Mouse (Mus musculus) olfactory bulb, adult 2 months (tissue): ENCODE data around the gene Ssmem1. TPM values are rescaled to one million over a fixed set of nuclear protein-coding genes. Genes with fewer than 3 reads are reported as not detected.

Experiments used
- H3K27ac ChIP-seq: fragments of 200-500 bp; 2 replicates; pipeline ENCODE4 v1.5.1; 2012; ENCODE audit warnings: low read depth, low read length; ENCODE audit not compliant: insufficient read depth
- H3K4me1 ChIP-seq: fragments of 200-500 bp; 2 replicates; pipeline ENCODE4 v1.6.1; 2012; ENCODE audit warnings: low read length; ENCODE audit not compliant: control insufficient read depth, insufficient read depth
- H3K4me3 ChIP-seq: fragments of 200-500 bp; 2 replicates; pipeline ENCODE4 v1.5.1; 2012; ENCODE audit warnings: mild to moderate bottlenecking, low read depth, low read length, moderate library complexity; ENCODE audit not compliant: insufficient read depth
- CTCF ChIP-seq: fragments of 200-500 bp; IDR thresholded peaks from 2 replicates; pipeline ENCODE4 v1.5.1; 2012; ENCODE audit warnings: low read depth, mild to moderate bottlenecking, low read length, moderate library complexity; ENCODE audit not compliant: insufficient read depth
- POLR2A ChIP-seq: fragments of 200-500 bp; IDR thresholded peaks from 2 replicates; pipeline ENCODE4 v1.6.1; 2012; ENCODE audit warnings: mild to moderate bottlenecking, low read depth, low read length, moderate library complexity; ENCODE audit not compliant: insufficient read depth
- WGBS: fragments of 180-500 bp; shearing (Covaris S2); methylation state at CpG from one replicate; pipeline ENCODE4 v1.1.7; 2018; 5-methylcytosine and 5-hydroxymethylcytosine counted together
- polyA plus RNA-seq: library from polyadenylated mRNA; stranded (reverse); fragments of >200 nt; gene quantifications from 2 replicates; pipeline ENCODE4 v1.2.4, GENCODE M21; 2012; ENCODE audit warnings: low replicate concordance; ENCODE audit not compliant: missing spikeins, insufficient read depth, insufficient read length

Gene Ssmem1
- polyA plus RNA-seq, 1 experiment = not detected

DNA sequence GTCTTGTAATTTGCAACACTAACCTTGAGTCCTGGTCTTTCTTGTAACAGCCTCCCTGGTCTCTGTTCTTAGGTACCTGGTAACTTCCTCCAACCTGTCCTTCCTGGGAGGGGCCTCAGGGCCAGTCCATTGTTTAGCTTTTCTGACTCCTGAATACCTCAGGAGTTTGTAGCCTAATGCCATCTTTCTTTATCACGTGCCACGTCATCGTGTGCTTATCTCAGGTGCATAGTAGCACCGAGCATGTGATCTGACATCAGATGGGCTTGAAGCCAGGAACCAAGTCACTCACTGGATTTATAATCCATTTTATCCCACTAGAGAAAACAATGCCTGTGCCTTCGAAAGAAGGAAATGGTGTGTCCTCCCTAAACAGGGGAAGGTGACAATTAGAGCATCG is 53.9 kb downstream of the Ssmem1 start:
- 86% methylated on average over 6 of the region's 6 CpGs for WGBS
- no peak for TF ChIP-seq CTCF
- no peak for TF ChIP-seq POLR2A
- no peak overlapping the region for H3K27ac ChIP-seq

GRCm38 (mm10) chr6:30564051-30564450 is 54.4 kb downstream of the Ssmem1 start:
- 93% methylated on average over 6 of the region's 6 CpGs for WGBS

More for the DNA sequence above, 53.9 kb downstream of the Ssmem1 start:
- Histone ChIP-seq H3K4me1 (no peaks in the 10 kb centered on the region), H3K4me3 (no peak overlapping the region)

GRCm38 (mm10) chr6:30568069-30568468 is 58.4 kb downstream of the Ssmem1 start, which contains the start of gene Cpa4:
Gene Cpa4, plus strand, starts transcription at chr6:30568369.
- H3K27ac ChIP-seq = no peak within 1 kb of the TSS
- WGBS = 76% methylated on average over 5 of the region's 5 CpGs

More at GRCm38 (mm10) chr6:30564051-30564450, 54.4 kb downstream of the Ssmem1 start:
- Histone ChIP-seq H3K4me3 (no peak overlapping the region), H3K4me1 (no peaks in the 10 kb centered on the region), H3K27ac (no peak overlapping the region)
- TF ChIP-seq POLR2A (no peak), CTCF (no peak)

GRCm38 (mm10) chr6:30569331-30569730 is 59.7 kb downstream of the Ssmem1 start:
- 81% methylated on average over 10 of the region's 10 CpGs for whole genome bisulfite sequencing
- TF ChIP-seq POLR2A (no peak), CTCF (no peak)
- H3K4me1 ChIP-seq = peaks cover 9% of the 10 kb centered on the region
- H3K4me3 ChIP-seq = no peak overlapping the region
- no peak overlapping the region for H3K27ac ChIP-seq

More at GRCm38 (mm10) chr6:30568069-30568468, 58.4 kb downstream of the Ssmem1 start, which contains the start of gene Cpa4:
- Histone ChIP-seq H3K4me1 (peaks cover 9% of the 10 kb centered on the region), H3K4me3 (no peak within 1 kb of the TSS)
- no peak for TF ChIP-seq POLR2A
- no peak for TF ChIP-seq CTCF

Other genes starting within 250 kb of the Ssmem1 start
- 98.4 TPM in 1 of 2 replicates, not detected in the other for gene Ube2h, start 205.3 kb upstream of the Ssmem1 start, polyA plus RNA-seq
- gene Zc3hc1, start 118.8 kb upstream of the Ssmem1 start, polyA plus RNA-seq = not detected in 2 replicates
- gene Klhdc10, start 108.0 kb upstream of the Ssmem1 start, polyA plus RNA-seq = not detected in 2 replicates
- gene Tmem209, start 66 bp upstream of the Ssmem1 start, polyA plus RNA-seq = not detected in 2 replicates
- gene Cpa2, start 31.7 kb downstream of the Ssmem1 start, polyA plus RNA-seq = not detected in 2 replicates
- not detected in 2 replicates for gene Cpa4, start 58.5 kb downstream of the Ssmem1 start, polyA plus RNA-seq
- gene Cpa5, start 101.2 kb downstream of the Ssmem1 start, polyA plus RNA-seq = not detected in 2 replicates
- not detected in 2 replicates for gene Cpa1, start 129.4 kb downstream of the Ssmem1 start, polyA plus RNA-seq
- not detected in 2 replicates for gene Cep41, start 183.9 kb downstream of the Ssmem1 start, polyA plus RNA-seq
- not detected in 2 replicates for gene Mest, start 213.7 kb downstream of the Ssmem1 start, polyA plus RNA-seq